Mouse (Mus musculus) MEL (cell line): Measurements from ENCODE around the gene Zdhhc4.

Experiments used
- CTCF ChIP-seq, 3 experiments: IDR thresholded peaks in 2 of 3; conservative IDR thresholded peaks in 1 of 3; 2 replicates each; pipeline ENCODE4 v1.5.1; 2011 to 2012; ENCODE audit warnings: low read length in 3 of 3, low read depth in 2 of 3, mild to moderate bottlenecking in 2 of 3, improper control_type of control experiment in 1 of 3, inconsistent platforms in 1 of 3, mixed read lengths in 1 of 3, moderate library complexity in 1 of 3; ENCODE audit not compliant: control insufficient read depth in 1 of 3, insufficient read depth in 1 of 3, poor library complexity in 1 of 3, severe bottlenecking in 1 of 3
- EP300 ChIP-seq, 2 experiments: IDR thresholded peaks; 2 replicates each; pipeline ENCODE4 v1.6.1; 2011; ENCODE audit warnings: improper control_type of control experiment in 2 of 2, low read length in 2 of 2, low read depth in 1 of 2, mild to moderate bottlenecking in 1 of 2
- HCFC1 ChIP-seq: IDR thresholded peaks from 2 replicates; pipeline ENCODE4 v1.6.1; 2012; ENCODE audit warnings: low read depth, mild to moderate bottlenecking, inconsistent platforms, low read length, improper control_type of control experiment, moderate library complexity
- TBP ChIP-seq: IDR thresholded peaks from 2 replicates; pipeline ENCODE4 v1.8.0; 2011; ENCODE audit warnings: low read depth, low read length, improper control_type of control experiment

- no peak for TF ChIP-seq TBP
- no peak for TF ChIP-seq CTCF (IDR thresholded peaks at IDR 0.05 in 2 of 3, conservative IDR thresholded peaks at IDR 0.05 in 1 of 3; ENCODE audit: control insufficient read depth in 1 of 3, insufficient read depth in 1 of 3, low read depth in 2 of 3, low read length in 3 of 3, poor library complexity in 1 of 3, severe bottlenecking in 1 of 3)
- TF ChIP-seq HCFC1: no peak
- no peak for TF ChIP-seq EP300 (IDR thresholded peaks at IDR 0.05; ENCODE audit: low read depth in 1 of 2, low read length in 2 of 2)
Observed at GRCm38 (mm10) chr5:143268985-143269362, 60.1 kb downstream of the Zdhhc4 start.
